In genomic region chr17:45737078-45737601, GRCm38 (mm10) we compare ENCODE assay signal across 8 mouse cellular contexts. TPM values are rescaled to one million over a fixed set of nuclear protein-coding genes. Genes with fewer than 3 reads are reported as not detected.
DNase-seq lines count a peak whose midpoint lies in the region; ATAC-seq and TF ChIP-seq lines count a peak whose summit lies in the region.

No protein-coding gene starts in this region.

- peak; percentile 9 for ATAC-seq in forebrain, embryonic 14.5 days
- peak; percentile 64 for ATAC-seq in liver, embryonic 12.5 days
- ATAC-seq in neural tube, embryonic 15.5 days (ENCODE audit: low FRiP score), result peak; percentile 4

- no peak for TF ChIP-seq CTCF in cerebellum, adult 2 months (IDR thresholded peaks at IDR 0.05; ENCODE audit: borderline replicate concordance, insufficient read depth, low read depth, low read length)

- peak overlapping the region; percentile 19 for H3K27ac ChIP-seq in cerebellum, adult 2 months (ENCODE audit: insufficient read depth, low read length)
- peak overlapping the region; percentile 79 for H3K27ac ChIP-seq in forebrain, embryonic 14.5 days (ENCODE audit: low read depth, low read length)
- peak overlapping the region; percentile 89 for H3K27ac ChIP-seq in liver, embryonic 12.5 days
- H3K27ac ChIP-seq in neural tube, embryonic 15.5 days (replicated peaks), result peak overlapping the region; percentile 91

- H3K4me3 ChIP-seq in cerebellum, adult 2 months (replicated peaks; ENCODE audit: insufficient read depth, low read depth, low read length), result peak overlapping the region; percentile 71
- H3K4me3 ChIP-seq in forebrain, embryonic 14.5 days (ENCODE audit: low read depth, low read length), result peak overlapping the region; percentile 40
- H3K4me3 ChIP-seq in liver, embryonic 12.5 days, result peak overlapping the region; percentile 64
- H3K4me3 ChIP-seq in neural tube, embryonic 15.5 days (replicated peaks), result peak overlapping the region; percentile 49

- no peak for TF ChIP-seq POLR2A in cerebellum, adult 2 months (IDR thresholded peaks at IDR 0.05; ENCODE audit: borderline replicate concordance, insufficient read depth, low read length)

- H3K9me3 ChIP-seq in forebrain, embryonic 14.5 days (replicated peaks; ENCODE audit: control insufficient read depth, low read length), result no peaks in the 10 kb centered on the region
- no peaks in the 10 kb centered on the region for H3K9me3 ChIP-seq in liver, embryonic 12.5 days (replicated peaks)
- H3K9me3 ChIP-seq in neural tube, embryonic 15.5 days (replicated peaks), result no peaks in the 10 kb centered on the region

- H3K36me3 ChIP-seq in forebrain, embryonic 14.5 days (ENCODE audit: control insufficient read depth, insufficient read depth, low read length), result no peaks in the 10 kb centered on the region
- H3K36me3 ChIP-seq in liver, embryonic 12.5 days, result no peaks in the 10 kb centered on the region
- H3K36me3 ChIP-seq in neural tube, embryonic 15.5 days, result no peaks in the 10 kb centered on the region

- DNase-seq in cerebellum, adult 2 months, result peak in 1 of 2 experiments; percentile 31
- DNase-seq in cerebellum, postnatal 36 days, result no peak
- peak; percentile 43 to 52 for DNase-seq in B cell, adult 2 months
- DNase-seq in forebrain, embryonic 14.5 days (ENCODE audit: low spot score), result no peak
- no peak for DNase-seq in frontal cortex, postnatal 14 days (ENCODE audit: low spot score in 2 of 2)
- no peak for DNase-seq in kidney, adult 8-10 months

- peak overlapping the region; percentile 55 for H3K4me2 ChIP-seq in forebrain, embryonic 14.5 days (ENCODE audit: low read length)
- peak overlapping the region; percentile 80 for H3K4me2 ChIP-seq in liver, embryonic 12.5 days
- H3K4me2 ChIP-seq in neural tube, embryonic 15.5 days, result peak overlapping the region; percentile 86

- no peaks in the 10 kb centered on the region for H3K27me3 ChIP-seq in cerebellum, adult 2 months (ENCODE audit: control insufficient read depth, insufficient read depth, low read length)
- H3K27me3 ChIP-seq in forebrain, embryonic 14.5 days (replicated peaks; ENCODE audit: control insufficient read depth, insufficient read depth, low read length), result no peaks in the 10 kb centered on the region
- peaks cover 27% of the 10 kb centered on the region for H3K27me3 ChIP-seq in liver, embryonic 12.5 days (replicated peaks)
- no peaks in the 10 kb centered on the region; the same call in 1 of the 2 replicates for H3K27me3 ChIP-seq in neural tube, embryonic 15.5 days (replicated peaks)

- peak overlapping the region; percentile 69 for H3K9ac ChIP-seq in forebrain, embryonic 14.5 days (ENCODE audit: low read length)
- H3K9ac ChIP-seq in liver, embryonic 12.5 days, result peak overlapping the region; percentile 73
- H3K9ac ChIP-seq in neural tube, embryonic 15.5 days (replicated peaks), result peak overlapping the region; percentile 74

- WGBS in cerebellum, adult 2 months, result 30% methylated on average over 10 of the region's 10 CpGs
- WGBS in forebrain, embryonic 14.5 days, result 8% methylated on average over 10 of the region's 10 CpGs
- 7% methylated on average over 10 of the region's 10 CpGs for WGBS in liver, embryonic 12.5 days (ENCODE audit: insufficient replicate concordance)
- 11% methylated on average over 10 of the region's 10 CpGs for WGBS in neural tube, embryonic 15.5 days

- peaks cover 16% of the 10 kb centered on the region for H3K4me1 ChIP-seq in cerebellum, adult 2 months (ENCODE audit: control insufficient read depth, insufficient read depth, low read length)
- H3K4me1 ChIP-seq in forebrain, embryonic 14.5 days (ENCODE audit: control insufficient read depth, insufficient read depth, low read length), result peaks cover 35% of the 10 kb centered on the region
- peaks cover 54% of the 10 kb centered on the region for H3K4me1 ChIP-seq in liver, embryonic 12.5 days
- H3K4me1 ChIP-seq in neural tube, embryonic 15.5 days, result peaks cover 38% of the 10 kb centered on the region

RNA-seq across cellular contexts. Expression of gene 1600014C23Rik, which starts 3.5 kb away (rescaled TPM):
- 0.27 and 0.54 TPM in 2 replicates for polyA plus RNA-seq in cerebellum, adult 2 months (2012; rRNA removed)
- 0.38 TPM in 1 of 2 replicates, not detected in the other for polyA plus RNA-seq in forebrain, embryonic 14.5 days (2014; fragmentation: Nextera tagmentation; extraction: Ambion mirVana)
- not detected in 2 replicates for polyA plus RNA-seq in liver, embryonic 12.5 days (2016; fragmentation: Nextera tagmentation; extraction: Ambion mirVana)
- polyA plus RNA-seq in neural tube, embryonic 15.5 days (2015; fragmentation: Nextera tagmentation; extraction: Ambion mirVana), result 0.40 TPM in 1 of 2 replicates, not detected in the other

RNA-seq across cellular contexts. Expression of gene Tmem63b, which starts 50.4 kb away (rescaled TPM):
- polyA plus RNA-seq in cerebellum, adult 2 months (2012; rRNA removed), result 196 and 199 TPM in 2 replicates
- polyA plus RNA-seq in forebrain, embryonic 14.5 days (2014; fragmentation: Nextera tagmentation; extraction: Ambion mirVana), result 70.9 and 81.1 TPM in 2 replicates
- 12.9 and 13.7 TPM in 2 replicates for polyA plus RNA-seq in liver, embryonic 12.5 days (2016; fragmentation: Nextera tagmentation; extraction: Ambion mirVana)
- polyA plus RNA-seq in neural tube, embryonic 15.5 days (2015; fragmentation: Nextera tagmentation; extraction: Ambion mirVana), result 123 and 145 TPM in 2 replicates

RNA-seq across cellular contexts. Expression of gene Mrpl14, which starts 51.0 kb away (rescaled TPM):
- 78.4 and 84.2 TPM in 2 replicates for polyA plus RNA-seq in cerebellum, adult 2 months (2012; rRNA removed)
- polyA plus RNA-seq in forebrain, embryonic 14.5 days (2014; fragmentation: Nextera tagmentation; extraction: Ambion mirVana), result 119 and 151 TPM in 2 replicates
- 148 and 151 TPM in 2 replicates for polyA plus RNA-seq in liver, embryonic 12.5 days (2016; fragmentation: Nextera tagmentation; extraction: Ambion mirVana)
- 129 and 132 TPM in 2 replicates for polyA plus RNA-seq in neural tube, embryonic 15.5 days (2015; fragmentation: Nextera tagmentation; extraction: Ambion mirVana)

Comparison
In these comparisons a context has a peak if more than half of its experiments do, and no peak if none do; other contexts are left out.
1. DNase-seq: peak in B cell, adult 2 months (2 of 2); none in cerebellum, postnatal 36 days (0 of 2), forebrain, embryonic 14.5 days (single experiment), frontal cortex, postnatal 14 days (0 of 2) and kidney, adult 8-10 months (0 of 2).
2. H3K27ac ChIP-seq: peak in every context shown above with its lines; median percentile 91 in neural tube, embryonic 15.5 days; 89 in liver, embryonic 12.5 days; 79 in forebrain, embryonic 14.5 days; 19 in cerebellum, adult 2 months.
3. ATAC-seq: peak in every context shown above with its lines; median percentile 64 in liver, embryonic 12.5 days; 9 in forebrain, embryonic 14.5 days; 4 in neural tube, embryonic 15.5 days.
4. Peak in every context shown above with its lines, with median percentiles within 50 percentile points of each other: H3K4me3 ChIP-seq, H3K4me2 ChIP-seq and H3K9ac ChIP-seq.